Mouse (Mus musculus) C2C12 (cell line): ENCODE results near the gene AC124502.3. TPM values are rescaled to one million over a fixed set of nuclear protein-coding genes. Genes with fewer than 3 reads are reported as not detected.

Experiments
- H3K27me3 ChIP-seq: one replicate; pipeline ENCODE4 v1.6.1; 2011; ENCODE audit not compliant: control insufficient read depth, insufficient read depth, insufficient read length
- H3K36me3 ChIP-seq: one replicate; pipeline ENCODE4 v1.6.1; 2011; ENCODE audit not compliant: control insufficient read depth, insufficient read depth
- H3K4me3 ChIP-seq: one replicate; pipeline ENCODE4 v1.5.1; 2011; ENCODE audit warnings: mild to moderate bottlenecking, control low read depth; ENCODE audit not compliant: poor library complexity, insufficient read depth, severe bottlenecking
- H3K79me2 ChIP-seq: one replicate; pipeline ENCODE4 v1.6.1; 2011; ENCODE audit not compliant: control insufficient read depth, insufficient read depth
- H3K79me3 ChIP-seq: one replicate; pipeline ENCODE4 v1.6.1; 2011; ENCODE audit warnings: low read depth, control low read depth
- H3ac ChIP-seq: one replicate; pipeline ENCODE3; 2011; ENCODE audit warnings: low read depth; ENCODE audit not compliant: control insufficient read depth, insufficient read length
- CEBPB ChIP-seq: IDR thresholded peaks from one replicate; pipeline ENCODE4 v1.6.1; 2011; ENCODE audit warnings: low read depth, mild to moderate bottlenecking, control low read depth, moderate library complexity
- CTCF ChIP-seq: IDR thresholded peaks from one replicate; pipeline ENCODE4 v1.5.1; 2011; ENCODE audit not compliant: control insufficient read depth, insufficient read depth, insufficient read length
- FOSL1 ChIP-seq: IDR thresholded peaks from one replicate; pipeline ENCODE4 v1.8.0; 2011; ENCODE audit warnings: mild to moderate bottlenecking, low read length; ENCODE audit not compliant: poor library complexity, insufficient read depth, severe bottlenecking
- MAX ChIP-seq: IDR thresholded peaks from one replicate; pipeline ENCODE4 v1.6.1; 2011; ENCODE audit warnings: mild to moderate bottlenecking, control low read depth
- MYOD1 ChIP-seq: IDR thresholded peaks from one replicate; pipeline ENCODE4 v1.6.1; 2011; ENCODE audit warnings: low read depth; ENCODE audit not compliant: control insufficient read depth, insufficient read length
- MYOG ChIP-seq: IDR thresholded peaks from one replicate; pipeline ENCODE4 v1.6.1; 2011; ENCODE audit not compliant: control insufficient read depth, insufficient read length; ENCODE audit errors: extremely low read depth
- USF1 ChIP-seq: IDR thresholded peaks from one replicate; pipeline ENCODE4 v1.6.1; 2011; ENCODE audit warnings: low read depth, mild to moderate bottlenecking, control low read depth, moderate library complexity
- polyA plus RNA-seq: library from polyadenylated mRNA; unstranded; fragments of >200 nt; fragmentation: generic; extraction: Trizol; gene quantifications from one replicate; pipeline ENCODE4 v1.2.1, GENCODE M21; 2012; ENCODE audit warnings: missing spikeins

Gene AC124502.3
- polyA plus RNA-seq, 1 experiment = 1.5 TPM

GRCm38 (mm10) chr19:5013138-5013537 is 25.6 kb upstream of the AC124502.3 start:
- no peaks in the 10 kb centered on the region for H3K79me3 ChIP-seq
- no peak overlapping the region for H3ac ChIP-seq
- no peaks in the 10 kb centered on the region for H3K27me3 ChIP-seq
- peak; percentile 5 for TF ChIP-seq CEBPB
- peak; percentile 78 for TF ChIP-seq FOSL1
- TF ChIP-seq USF1 = no peak
- TF ChIP-seq MYOD1 = peak; percentile 52
- no peaks in the 10 kb centered on the region for H3K79me2 ChIP-seq
- H3K36me3 ChIP-seq = no peaks in the 10 kb centered on the region
- no peak overlapping the region for H3K4me3 ChIP-seq

GRCm38 (mm10) chr19:5014961-5015398 is 23.7 kb upstream of the AC124502.3 start:
- TF ChIP-seq CTCF (peak; percentile 23), MAX (peak; percentile 39), CEBPB (no peak), MYOG (no peak)
- Histone ChIP-seq H3K27me3 (no peaks in the 10 kb centered on the region), H3K79me2 (no peaks in the 10 kb centered on the region), H3K36me3 (no peaks in the 10 kb centered on the region), H3ac (no peak overlapping the region), H3K4me3 (no peak overlapping the region), H3K79me3 (no peaks in the 10 kb centered on the region)

GRCm38 (mm10) chr19:5016221-5016742 is 22.4 kb upstream of the AC124502.3 start:
- Histone ChIP-seq H3ac (peak overlapping the region; percentile 62), H3K4me3 (no peak overlapping the region), H3K79me2 (no peaks in the 10 kb centered on the region), H3K79me3 (no peaks in the 10 kb centered on the region), H3K27me3 (no peaks in the 10 kb centered on the region), H3K36me3 (no peaks in the 10 kb centered on the region)
- TF ChIP-seq MYOG (no peak), CTCF (no peak), MAX (no peak), MYOD1 (no peak), FOSL1 (no peak), CEBPB (no peak), USF1 (no peak)

- Histone ChIP-seq H3K27me3 (no peaks in the 10 kb centered on the region), H3K79me2 (no peaks in the 10 kb centered on the region), H3ac (no peak overlapping the region), H3K79me3 (no peaks in the 10 kb centered on the region), H3K36me3 (no peaks in the 10 kb centered on the region), H3K4me3 (no peak overlapping the region)
- peak; percentile 77 for TF ChIP-seq MAX
- peak; percentile 43 for TF ChIP-seq USF1
- peak; percentile 10 for TF ChIP-seq CEBPB
- TF ChIP-seq FOSL1 = no peak
- TF ChIP-seq CTCF = peak; percentile 56
- no peak for TF ChIP-seq MYOD1
- TF ChIP-seq MYOG = no peak
Measured at GRCm38 (mm10) chr19:5016782-5017181, 21.9 kb upstream of the AC124502.3 start.

- Histone ChIP-seq H3K27me3 (no peaks in the 10 kb centered on the region), H3K4me3 (no peak overlapping the region), H3K79me2 (no peaks in the 10 kb centered on the region), H3ac (peak overlapping the region; percentile 28), H3K36me3 (no peaks in the 10 kb centered on the region), H3K79me3 (no peaks in the 10 kb centered on the region)
- peak; percentile 79 for TF ChIP-seq FOSL1
- no peak for TF ChIP-seq CTCF
- no peak for TF ChIP-seq MYOG
- TF ChIP-seq USF1 = no peak
- no peak for TF ChIP-seq CEBPB
- peak; percentile 89 for TF ChIP-seq MYOD1
- peak; percentile 64 for TF ChIP-seq MAX
Measured at GRCm38 (mm10) chr19:5017611-5018010, 21.1 kb upstream of the AC124502.3 start.

- H3K79me2 ChIP-seq = no peaks in the 10 kb centered on the region
- H3ac ChIP-seq = peak overlapping the region; percentile 40
- no peak overlapping the region for H3K4me3 ChIP-seq
- TF ChIP-seq MYOD1 (peak; percentile 39), USF1 (no peak), FOSL1 (peak; percentile 46)
- no peaks in the 10 kb centered on the region for H3K79me3 ChIP-seq
- H3K36me3 ChIP-seq = no peaks in the 10 kb centered on the region
- no peaks in the 10 kb centered on the region for H3K27me3 ChIP-seq
Measured at GRCm38 (mm10) chr19:5018191-5018590, 20.5 kb upstream of the AC124502.3 start.

GRCm38 (mm10) chr19:5021416-5021815 is 17.3 kb upstream of the AC124502.3 start:
- Histone ChIP-seq H3ac (no peak overlapping the region), H3K4me3 (no peak overlapping the region), H3K79me3 (peaks cover 8% of the 10 kb centered on the region), H3K79me2 (peaks cover 20% of the 10 kb centered on the region), H3K27me3 (no peaks in the 10 kb centered on the region), H3K36me3 (no peaks in the 10 kb centered on the region)
- peak; percentile 59 for TF ChIP-seq MYOD1
- TF ChIP-seq CTCF = no peak
- TF ChIP-seq MYOG = no peak
